ENCODE assay signal across 9 mouse cellular contexts in the genomic region with DNA sequence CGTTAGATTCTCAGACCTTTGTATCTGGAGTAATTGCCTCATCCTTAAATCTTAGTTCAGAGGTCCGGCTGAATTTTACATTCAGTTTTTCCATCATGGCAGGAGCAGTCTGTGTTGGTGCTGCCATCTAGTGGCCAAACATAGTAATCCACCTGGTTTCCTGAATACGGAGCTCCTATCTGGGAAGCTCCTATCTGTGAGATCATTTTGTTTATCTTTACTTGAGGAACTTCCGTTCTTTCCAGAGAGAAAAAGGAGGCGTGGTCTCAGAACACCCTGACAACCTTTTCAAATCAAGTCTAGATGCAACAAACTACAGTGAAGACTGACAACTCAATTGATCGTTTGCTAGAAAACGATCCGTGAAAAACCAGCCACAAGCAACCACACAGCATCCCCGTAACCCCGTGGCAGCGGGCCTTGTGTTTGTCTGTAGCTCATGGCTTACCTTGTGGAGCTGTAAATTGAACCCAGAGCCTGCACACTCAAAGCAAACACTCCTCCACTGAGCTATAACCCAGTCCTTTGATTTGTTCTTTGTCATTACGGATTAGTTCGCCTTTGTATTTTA. TPM values are rescaled to one million over a fixed set of nuclear protein-coding genes. Genes with fewer than 3 reads are reported as not detected.
DNase-seq lines count a peak whose midpoint lies in the region; ATAC-seq lines count a peak whose summit lies in the region.
"Had no signal": no experiment of that assay in that cellular context is flagged by ENCODE, and none has a peak within 500 bp of the region (broad histone marks: within the 10 kb centered on the region; RNA-seq: fewer than 3 reads in every experiment).

No protein-coding gene starts in this region.

- H3K9ac ChIP-seq in midbrain, embryonic 15.5 days: no peak overlapping the region
- H3K9ac ChIP-seq: embryonic facial prominence, embryonic 13.5 days had no signal

- H3K4me1 ChIP-seq in limb, embryonic 10.5 days: no peaks in the 10 kb centered on the region
- H3K4me1 ChIP-seq in midbrain, embryonic 15.5 days: no peaks in the 10 kb centered on the region
- H3K4me1 ChIP-seq: embryonic facial prominence, embryonic 13.5 days had no signal

- no peak overlapping the region for H3K4me2 ChIP-seq in midbrain, embryonic 15.5 days
- H3K4me2 ChIP-seq: embryonic facial prominence, embryonic 13.5 days had no signal

- no peaks in the 10 kb centered on the region for H3K9me3 ChIP-seq in limb, embryonic 10.5 days (replicated peaks)
- H3K9me3 ChIP-seq in midbrain, embryonic 15.5 days: no peaks in the 10 kb centered on the region

- peak; percentile 81 for DNase-seq in 416B (ENCODE audit: low read depth)
- DNase-seq in T-cell, adult 2 months (ENCODE audit: low spot score): peak; percentile 45
- peak; percentile 63 to 81 for DNase-seq in cerebellum, postnatal 36 days
- peak; percentile 41 for DNase-seq in gastrocnemius, postnatal 14 days
- peak; percentile 51 to 75 for DNase-seq in kidney, adult 8-10 months
- peak; percentile 65 for DNase-seq in limb, embryonic 10.5 days (ENCODE audit: low spot score)
- peak; percentile 31 to 75 for DNase-seq in spleen, postnatal 4 days (ENCODE audit: low spot score in 2 of 2)

- 0 out of 2 replicates have a peak, but pooled peaks cover 2% of the 10 kb centered on the region for H3K36me3 ChIP-seq in limb, embryonic 10.5 days
- H3K36me3 ChIP-seq in midbrain, embryonic 15.5 days (replicated peaks): no peaks in the 10 kb centered on the region

- ATAC-seq in midbrain, embryonic 15.5 days (replicated peaks): peak; percentile 62

- H3K27me3 ChIP-seq in limb, embryonic 10.5 days (ENCODE audit: low read depth, poor library complexity, severe bottlenecking): no peaks in the 10 kb centered on the region
- H3K27me3 ChIP-seq in midbrain, embryonic 15.5 days (replicated peaks): no peaks in the 10 kb centered on the region
- H3K27me3 ChIP-seq: embryonic facial prominence, embryonic 13.5 days had no signal

- H3K27ac ChIP-seq in limb, embryonic 10.5 days: no peak overlapping the region
- no peak overlapping the region for H3K27ac ChIP-seq in midbrain, embryonic 15.5 days
- H3K27ac ChIP-seq: embryonic facial prominence, embryonic 13.5 days had no signal

- intact Hi-C loops in gastrocnemius, postnatal 14 days (cut with DNase I; ENCODE audit: low total_unique reads): loop anchor here (5.0 kb wide), 1 partner anchor 67 kb away; no protein-coding TSS in a partner anchor

- no peak overlapping the region for H3K4me3 ChIP-seq in limb, embryonic 10.5 days
- H3K4me3 ChIP-seq in midbrain, embryonic 15.5 days: no peak overlapping the region
- H3K4me3 ChIP-seq: embryonic facial prominence, embryonic 13.5 days had no signal

- 44% methylated on average over 13 of the region's 13 CpGs for WGBS in limb, embryonic 10.5 days
- 50% methylated on average over 13 of the region's 13 CpGs for WGBS in midbrain, embryonic 15.5 days

RNA-seq across cellular contexts. Expression of gene Kyat3, which starts 8.1 kb away (rescaled TPM):
- total RNA-seq in gastrocnemius, postnatal 14 days (2021): 1 to 10 TPM; 4.2 to 4.3 TPM
- polyA plus RNA-seq in limb, embryonic 10.5 days (2016; fragmentation: Nextera tagmentation; extraction: Ambion mirVana): 11.2 and 13.1 TPM in 2 replicates
- polyA plus RNA-seq in midbrain, embryonic 15.5 days (2015; fragmentation: Nextera tagmentation; extraction: Ambion mirVana): 4.1 and 4.3 TPM in 2 replicates

RNA-seq across cellular contexts. Expression of gene Gtf2b, which starts 55.9 kb away (rescaled TPM):
- 10 to 100 TPM; 13.9 to 14.3 TPM for total RNA-seq in gastrocnemius, postnatal 14 days (2021)
- 88.7 and 95.4 TPM in 2 replicates for polyA plus RNA-seq in limb, embryonic 10.5 days (2016; fragmentation: Nextera tagmentation; extraction: Ambion mirVana)
- polyA plus RNA-seq in midbrain, embryonic 15.5 days (2015; fragmentation: Nextera tagmentation; extraction: Ambion mirVana): 78.0 and 80.6 TPM in 2 replicates
